Mouse (Mus musculus) adrenal gland, postnatal 25 days (tissue): Measurements from ENCODE around the gene Nsdhl. TPM values are rescaled to one million over a fixed set of nuclear protein-coding genes. Genes with fewer than 3 reads are reported as not detected.

ENCODE experiments used
- DNase-seq: peaks from one replicate; pipeline ENCODE4 v3.0.0; 2021; ENCODE audit warnings: mixed read lengths
- long read RNA-seq: library from polyadenylated mRNA; stranded (forward); transcript quantifications from one replicate; pipeline ENCODE4 v2.0.0, GENCODE M21; 2021
- total RNA-seq: library from RNA; stranded (reverse); gene quantifications from 2 replicates; pipeline ENCODE4 v1.2.3, GENCODE M21; 2021

Gene Nsdhl
- total RNA-seq: 78.9 and 93.2 TPM in 2 replicates
- long read RNA-seq, transcript Nsdhl-201 (8 exons, 2,168 nt): major isoform, 45 of 48 reads
- long read RNA-seq, partial matches to known transcripts: 3 of 48 reads
- long read RNA-seq, other reads (novel, unspliced or antisense): 0 of 48 reads

GRCm38 (mm10) chrX:72917884-72918681 lies at the start of gene Nsdhl, which contains the start of gene Cetn2:
TSS of gene Nsdhl (plus strand) at chrX:72918557.
TSS of gene Cetn2 (minus strand) at chrX:72918411.
- DNase-seq: peak; percentile 84

- no peak for DNase-seq
These were observed 22.8 kb upstream of the Nsdhl start for GRCm38 (mm10) chrX:72895388-72896054.

- no peak for DNase-seq
These were observed 22.3 kb upstream of the Nsdhl start for GRCm38 (mm10) chrX:72896055-72896437.

- no peak for DNase-seq
These were observed 15.8 kb upstream of the Nsdhl start for GRCm38 (mm10) chrX:72902530-72902929.

- no peak for DNase-seq
These were observed 10.5 kb upstream of the Nsdhl start for GRCm38 (mm10) chrX:72907619-72908403.

- DNase-seq: no peak
These were observed 10.0 kb upstream of the Nsdhl start for GRCm38 (mm10) chrX:72908404-72908741.

- no peak for DNase-seq
These were observed 6.7 kb upstream of the Nsdhl start for GRCm38 (mm10) chrX:72911611-72912010.

- DNase-seq: no peak
These were observed 314 bp downstream of the Nsdhl start for GRCm38 (mm10) chrX:72918682-72919059.

GRCm38 (mm10) chrX:72921391-72921790 lies 3.0 kb downstream of the Nsdhl start:
- no peak for DNase-seq

GRCm38 (mm10) chrX:72953464-72953863 lies 35.1 kb downstream of the Nsdhl start:
- no peak for DNase-seq

- DNase-seq: no peak
These were observed 38.1 kb downstream of the Nsdhl start for GRCm38 (mm10) chrX:72956486-72956885.

- DNase-seq: peak; percentile 9
These were observed 42.1 kb downstream of the Nsdhl start for GRCm38 (mm10) chrX:72960431-72960830.

- no peak for DNase-seq
These were observed 43.2 kb downstream of the Nsdhl start for GRCm38 (mm10) chrX:72961511-72961910.

- DNase-seq: no peak
These were observed 44.4 kb downstream of the Nsdhl start for GRCm38 (mm10) chrX:72962743-72963142.

GRCm38 (mm10) chrX:72982831-72983230 lies 64.5 kb downstream of the Nsdhl start:
- no peak for DNase-seq

- no peak for DNase-seq
These were observed 67.2 kb downstream of the Nsdhl start for GRCm38 (mm10) chrX:72985607-72986006.

GRCm38 (mm10) chrX:72986841-72987519 lies 68.6 kb downstream of the Nsdhl start, which contains the start of gene Zfp185:
TSS of gene Zfp185 (plus strand) at chrX:72987339.
- peak; percentile 51 for DNase-seq

GRCm38 (mm10) chrX:72987520-72987905 lies 69.2 kb downstream of the Nsdhl start:
- no peak for DNase-seq

GRCm38 (mm10) chrX:72988431-72988830 lies 70.1 kb downstream of the Nsdhl start:
- no peak for DNase-seq

- peak; percentile 29 for DNase-seq
These were observed 72.2 kb downstream of the Nsdhl start for GRCm38 (mm10) chrX:72990581-72990980.

GRCm38 (mm10) chrX:72992291-72992919 lies 74.0 kb downstream of the Nsdhl start:
- no peak for DNase-seq

GRCm38 (mm10) chrX:72995542-72995941 lies 77.2 kb downstream of the Nsdhl start:
- DNase-seq: no peak
